In the genomic region with DNA sequence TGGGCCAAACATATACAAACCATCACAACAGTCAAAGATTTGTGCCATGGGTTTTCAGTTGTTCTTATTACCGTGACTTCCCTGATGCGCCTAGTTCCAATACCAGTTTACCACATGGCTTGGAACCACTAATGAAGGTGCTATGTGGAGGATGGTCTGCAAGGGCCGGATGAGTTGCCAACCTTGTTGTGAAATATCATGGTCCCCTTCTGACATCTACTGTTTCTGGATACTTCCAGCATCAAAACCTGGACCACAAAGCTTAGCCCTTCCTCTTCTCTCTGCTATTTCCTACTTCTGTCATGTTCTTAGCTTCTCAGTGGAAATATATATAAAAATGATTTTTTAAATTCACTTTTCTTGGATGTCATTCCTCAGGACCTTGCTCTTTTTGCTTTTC, we compare ENCODE assay signal across 21 mouse cellular contexts. TPM values are rescaled to one million over a fixed set of nuclear protein-coding genes. Genes with fewer than 3 reads are reported as not detected.
"Had no signal": no experiment of that assay in that cellular context is flagged by ENCODE, and none has a peak within 500 bp of the region (broad histone marks: within the 10 kb centered on the region; RNA-seq: fewer than 3 reads in every experiment).

No protein-coding gene starts in this region.

- H3K4me1 ChIP-seq: liver, embryonic 12.5 days had no signal

- H3K4me3 ChIP-seq: liver, embryonic 12.5 days; megakaryocyte, embryonic 14.5 days; myocyte; neural tube, embryonic 13.5 days; neural tube, embryonic 15.5 days had no signal

- H3K27ac ChIP-seq: liver, embryonic 12.5 days; liver, embryonic 14.5 days; macrophage; neural tube, embryonic 13.5 days; neural tube, embryonic 15.5 days had no signal

- H3K4me2 ChIP-seq: liver, embryonic 12.5 days; lung, embryonic 14.5 days; midbrain, embryonic 11.5 days; neural tube, embryonic 13.5 days; neural tube, embryonic 15.5 days had no signal

- H3K9me3 ChIP-seq: liver, embryonic 12.5 days; neural tube, embryonic 13.5 days; neural tube, embryonic 15.5 days had no signal

- H3K27me3 ChIP-seq: liver, embryonic 12.5 days; neural tube, embryonic 13.5 days; neural tube, embryonic 15.5 days had no signal

- H3K9ac ChIP-seq: liver, embryonic 12.5 days; liver, embryonic 14.5 days; lung, embryonic 14.5 days; neural tube, embryonic 13.5 days; neural tube, embryonic 15.5 days had no signal

- DNase-seq: lung, adult 18-20 months; lung, embryonic 14.5 days; lung, postnatal 14 days; lung, postnatal 36 days; midbrain, embryonic 14.5 days; retina, postnatal 1 day; right cerebral cortex, adult 18-20 months; right cerebral cortex, postnatal 25 days; thymus, adult 2 months; thymus, postnatal 25 days; thymus, postnatal 4 days had no signal

- ATAC-seq: liver, embryonic 12.5 days; midbrain, embryonic 16.5 days had no signal

- H3K36me3 ChIP-seq: liver, embryonic 12.5 days; neural tube, embryonic 13.5 days; neural tube, embryonic 15.5 days had no signal

RNA-seq across cellular contexts. Expression of a gene that starts 47.6 kb away (rescaled TPM):
- polyA plus RNA-seq: liver, embryonic 12.5 days had no signal

RNA-seq across cellular contexts. Expression of a gene that starts 48.7 kb away (rescaled TPM):
- polyA plus RNA-seq: liver, embryonic 12.5 days; liver, embryonic 16.5 days; macrophage; midbrain, embryonic 14.5 days; myocyte had no signal
